Mouse (Mus musculus) frontal cortex, postnatal 10 days (tissue): ENCODE data around the gene Tspyl4.

Experiments
- DNase-seq, 2 experiments: peaks; one replicate each; pipeline ENCODE4 v3.0.0; 2022; ENCODE audit warnings: low spot score in 2 of 2, mixed read lengths in 1 of 2

Gene Tspyl4

GRCm38 (mm10) chr10:34320809-34321208 lies 23.6 kb downstream of the Tspyl4 start:
- no peak for DNase-seq

GRCm38 (mm10) chr10:34326701-34327100 lies 29.5 kb downstream of the Tspyl4 start:
- no peak for DNase-seq

- DNase-seq, result no peak
Measured at GRCm38 (mm10) chr10:34327144-34327543, 29.9 kb downstream of the Tspyl4 start.

GRCm38 (mm10) chr10:34328310-34328709 lies 31.1 kb downstream of the Tspyl4 start:
- peak; percentile 25 to 47 for DNase-seq

GRCm38 (mm10) chr10:34341014-34341413 lies 43.8 kb downstream of the Tspyl4 start:
- DNase-seq, result no peak

GRCm38 (mm10) chr10:34341886-34342285 lies 44.6 kb downstream of the Tspyl4 start:
- DNase-seq, result no peak
